Mouse (Mus musculus) ES-Bruce4 (cell line): ENCODE measurements around the gene Dlx6.

Source experiments
- EP300 ChIP-seq: IDR thresholded peaks from 2 replicates; pipeline ENCODE4 v1.6.1; 2011; ENCODE audit warnings: low read depth, low read length; ENCODE audit not compliant: insufficient read depth
- POLR2A ChIP-seq: IDR thresholded peaks from one replicate; pipeline ENCODE4 v1.8.1; 2011; ENCODE audit warnings: low read length; ENCODE audit not compliant: insufficient read depth

GRCm38 (mm10) chr6:6876231-6876630 lies 13.1 kb downstream of the Dlx6 start:
- TF ChIP-seq POLR2A (no peak), EP300 (no peak)
